In the genomic region with DNA sequence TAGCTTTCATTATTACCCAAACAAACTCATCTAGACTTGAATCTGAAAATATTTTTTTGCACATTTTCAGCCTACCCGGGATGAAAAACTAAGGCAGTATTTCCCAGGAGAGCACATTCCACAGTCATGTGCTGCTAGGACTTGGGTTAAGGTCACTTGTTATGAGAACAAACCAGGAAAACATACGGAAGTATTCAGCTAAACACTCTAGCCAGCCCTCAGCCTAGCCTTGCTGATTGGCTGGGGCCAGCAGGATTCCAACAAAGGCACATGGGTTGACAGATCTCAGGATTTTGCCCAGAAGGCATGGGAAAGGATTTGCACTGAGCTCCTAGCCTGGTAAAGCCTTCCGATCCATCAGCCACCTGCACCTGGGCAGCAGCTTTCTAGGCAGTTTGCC, we compare ENCODE assay signal across 16 mouse cellular contexts.
DNase-seq lines count a peak whose midpoint lies in the region; ATAC-seq lines count a peak whose summit lies in the region.
"Had no signal": no experiment of that assay in that cellular context is flagged by ENCODE, and none has a peak within 500 bp of the region (broad histone marks: within the 10 kb centered on the region; RNA-seq: fewer than 3 reads in every experiment).

No protein-coding gene starts in this region.

- no peak overlapping the region for H3K4me3 ChIP-seq in embryonic facial prominence, embryonic 11.5 days (ENCODE audit: low read depth, low read length)
- H3K4me3 ChIP-seq: hindbrain, embryonic 15.5 days; limb, embryonic 15.5 days had no signal

- H3K27ac ChIP-seq in embryonic facial prominence, embryonic 11.5 days (replicated peaks; ENCODE audit: low read depth, low read length): no peak overlapping the region
- H3K27ac ChIP-seq: hindbrain, embryonic 15.5 days; limb, embryonic 15.5 days; stomach, postnatal 0 days had no signal

- ATAC-seq in embryonic facial prominence, embryonic 11.5 days (replicated peaks; ENCODE audit: insufficient number of reproducible peaks, low FRiP score, low TSS enrichment, low read depth): no peak
- ATAC-seq: forebrain, embryonic 14.5 days; intestine, postnatal 0 days had no signal

- WGBS in embryonic facial prominence, embryonic 11.5 days: 47% methylated on average over 3 of the region's 3 CpGs

- no peak overlapping the region for H3K9ac ChIP-seq in embryonic facial prominence, embryonic 11.5 days (replicated peaks; ENCODE audit: low read length)
- H3K9ac ChIP-seq: hindbrain, embryonic 15.5 days; limb, embryonic 15.5 days had no signal

- DNase-seq in gastrocnemius, postnatal 25 days: peak; percentile 42
- DNase-seq in gastrocnemius, postnatal 10 days: no peak
- DNase-seq in kidney, adult 8-10 months: peak; percentile 40 to 64
- no peak for DNase-seq in kidney, adult 18-20 months
- peak; percentile 51 for DNase-seq in embryonic facial prominence, embryonic 11.5 days (ENCODE audit: low spot score)
- peak; percentile 59 for DNase-seq in lung, postnatal 36 days
- no peak for DNase-seq in right cerebral cortex, postnatal 25 days
- DNase-seq: B cell, adult 2 months; cerebellum, adult 18-20 months; thymus, postnatal 14 days had no signal

- H3K9me3 ChIP-seq in embryonic facial prominence, embryonic 11.5 days (replicated peaks; ENCODE audit: control insufficient read depth, low read length): no peaks in the 10 kb centered on the region
- H3K9me3 ChIP-seq: hindbrain, embryonic 15.5 days; limb, embryonic 15.5 days had no signal

- no peaks in the 10 kb centered on the region for H3K36me3 ChIP-seq in embryonic facial prominence, embryonic 11.5 days (replicated peaks; ENCODE audit: control insufficient read depth, insufficient read depth, low read depth, low read length)
- H3K36me3 ChIP-seq: hindbrain, embryonic 15.5 days; limb, embryonic 15.5 days had no signal

- H3K4me2 ChIP-seq in embryonic facial prominence, embryonic 11.5 days (ENCODE audit: low read depth, low read length): no peak overlapping the region
- H3K4me2 ChIP-seq: hindbrain, embryonic 15.5 days; limb, embryonic 15.5 days; midbrain, embryonic 11.5 days had no signal

- no peaks in the 10 kb centered on the region for H3K4me1 ChIP-seq in embryonic facial prominence, embryonic 11.5 days (ENCODE audit: control insufficient read depth, insufficient read depth, low read length)
- H3K4me1 ChIP-seq: hindbrain, embryonic 15.5 days; limb, embryonic 15.5 days had no signal

- no peaks in the 10 kb centered on the region for H3K27me3 ChIP-seq in embryonic facial prominence, embryonic 11.5 days (ENCODE audit: control insufficient read depth, insufficient read depth, low read length)
- H3K27me3 ChIP-seq: hindbrain, embryonic 15.5 days; limb, embryonic 15.5 days had no signal

Comparison
In these comparisons a context has a peak if more than half of its experiments do, and no peak if none do; other contexts are left out.
1. DNase-seq: peak in gastrocnemius, postnatal 25 days (single experiment), kidney, adult 8-10 months (2 of 2), embryonic facial prominence, embryonic 11.5 days (single experiment) and lung, postnatal 36 days (single experiment); none in gastrocnemius, postnatal 10 days (single experiment), kidney, adult 18-20 months (single experiment) and right cerebral cortex, postnatal 25 days (single experiment).